Mouse (Mus musculus) heart, postnatal 0 days (tissue): ENCODE measurements around the gene Rbms1. TPM values are rescaled to one million over a fixed set of nuclear protein-coding genes. Genes with fewer than 3 reads are reported as not detected.

Experiments
- ATAC-seq: fragments of 200-750 bp; cut with Nextera tagmentation; 2 replicates; pipeline ENCODE4 v1.8.0; 2017; ENCODE audit warnings: low read depth, moderate number of reproducible peaks, moderate library complexity; ENCODE audit not compliant: insufficient read depth
- DNase-seq: peaks from one replicate; pipeline ENCODE4 v3.0.0-alpha.2; 2016; ENCODE audit warnings: low spot score
- H3K27ac ChIP-seq: fragments of 300-500 bp; sonication (generic); 2 replicates; pipeline ENCODE4 v1.5.1; 2014; ENCODE audit warnings: low read depth, mild to moderate bottlenecking
- H3K27me3 ChIP-seq: fragments of 300-500 bp; sonication (generic); 2 replicates; pipeline ENCODE4 v1.6.1; 2014; ENCODE audit warnings: low read length, mixed read lengths; ENCODE audit not compliant: control insufficient read depth, insufficient read depth
- H3K36me3 ChIP-seq: fragments of 300-500 bp; sonication (generic); replicated peaks from 2 replicates; pipeline ENCODE4 v1.6.1; 2014; ENCODE audit warnings: low read length, mixed read lengths; ENCODE audit not compliant: control insufficient read depth, insufficient read depth
- H3K4me1 ChIP-seq: fragments of 300-500 bp; sonication (generic); 2 replicates; pipeline ENCODE4 v1.6.1; 2014; ENCODE audit warnings: antibody characterized with exemption; ENCODE audit not compliant: control insufficient read depth, insufficient read depth
- H3K4me2 ChIP-seq: fragments of 300-500 bp; sonication (generic); 2 replicates; pipeline ENCODE4 v1.6.1; 2014; ENCODE audit warnings: low read depth, mild to moderate bottlenecking, low read length, moderate library complexity
- H3K4me3 ChIP-seq: fragments of 300-500 bp; sonication (generic); 2 replicates; pipeline ENCODE4 v1.5.1; 2014; ENCODE audit warnings: low read depth, low read length
- H3K9ac ChIP-seq: fragments of 300-500 bp; sonication (generic); replicated peaks from 2 replicates; pipeline ENCODE4 v1.6.1; 2014; ENCODE audit warnings: low read depth, low read length, mixed read lengths
- H3K9me3 ChIP-seq: fragments of 300-500 bp; sonication (generic); replicated peaks from 2 replicates; pipeline ENCODE4 v1.6.1; 2016; ENCODE audit warnings: low read length; ENCODE audit not compliant: control insufficient read depth
- CTCF ChIP-seq: IDR thresholded peaks from 2 replicates; pipeline ENCODE4 v1.5.1; 2016; ENCODE audit warnings: antibody characterized with exemption, control low read depth, low read depth
- EP300 ChIP-seq: IDR thresholded peaks from 2 replicates; pipeline ENCODE4 v1.6.1; 2016; ENCODE audit warnings: antibody characterized with exemption, low read depth
- WGBS: fragments of 180-500 bp; shearing (Covaris S2); extraction: QIAGEN DNeasy Blood & Tissue Kit; methylation state at CpG from one replicate; pipeline ENCODE4 v1.1.7; 2014; 5-methylcytosine and 5-hydroxymethylcytosine counted together
- polyA plus RNA-seq: library from polyadenylated mRNA; unstranded; fragments of >200 nt; fragmentation: Nextera tagmentation; extraction: Ambion mirVana; gene quantifications from 2 replicates; pipeline ENCODE4 v1.2.1, GENCODE M21; 2015
- total RNA-seq: library from RNA; depleted of rRNA; stranded (reverse); fragments of >200 nt; gene quantifications from 2 replicates; pipeline ENCODE4 v1.2.3, GENCODE M21; 2014; ENCODE audit warnings: low replicate concordance

The Rbms1 gene
- total and polyA plus RNA-seq, 2 experiments from 2014 or later = 52.8 to 56.2 TPM

DNA sequence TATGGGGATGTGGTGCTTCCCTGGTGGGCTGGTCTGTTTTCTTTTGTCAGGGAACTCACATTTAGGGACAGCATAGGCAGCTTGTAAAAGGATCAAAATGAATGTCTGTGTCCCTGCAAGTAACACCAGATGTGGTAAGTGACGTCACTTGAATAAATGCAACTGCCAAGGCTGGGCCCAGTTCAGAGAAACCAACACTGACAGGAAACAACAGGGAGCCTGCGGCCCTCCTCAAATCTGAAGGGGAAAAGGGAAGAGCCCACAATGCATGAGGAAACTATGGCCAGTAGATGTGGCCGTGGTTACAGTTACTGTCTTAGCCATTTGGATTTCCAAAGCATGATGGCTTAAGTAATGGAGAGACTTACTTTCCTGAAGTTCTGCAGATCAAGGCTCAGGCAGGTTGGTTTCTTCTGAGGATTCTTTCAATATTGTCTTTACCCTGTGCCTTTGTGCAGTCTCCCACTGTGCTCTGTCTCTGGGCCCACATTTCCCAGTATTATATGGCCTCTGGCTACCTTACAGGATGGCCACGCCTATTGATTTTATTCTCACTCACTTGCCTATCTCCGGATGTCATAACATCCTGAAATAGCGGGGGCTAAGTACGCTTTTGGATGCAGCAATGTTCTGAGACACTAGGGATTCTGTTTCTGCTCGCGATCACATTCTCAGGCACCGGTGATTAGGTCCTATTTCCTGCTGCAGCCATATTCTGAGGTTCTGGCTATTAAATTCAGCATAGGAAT is 223.4 kb downstream of the Rbms1 start:
- TF ChIP-seq CTCF (no peak), EP300 (0 out of 2 replicates have a peak, but pooled peaks have one; percentile 30)
- WGBS = 49% methylated on average over 10 of the region's 10 CpGs
- Histone ChIP-seq H3K4me3 (no peak overlapping the region), H3K27me3 (no peaks in the 10 kb centered on the region), H3K4me2 (no peak overlapping the region), H3K9ac (no peak overlapping the region), H3K4me1 (no peaks in the 10 kb centered on the region), H3K9me3 (no peaks in the 10 kb centered on the region), H3K36me3 (no peaks in the 10 kb centered on the region), H3K27ac (peak overlapping the region; percentile 4; the same call in 1 of the 2 replicates)
- DNase-seq = peak; percentile 43
- ATAC-seq = peak; percentile 49; the same call in 1 of the 2 replicates

GRCm38 (mm10) chr2:60730929-60731328 is 232.1 kb downstream of the Rbms1 start:
- H3K4me1 ChIP-seq = peaks cover 10% of the 10 kb centered on the region
- no peak overlapping the region for H3K27ac ChIP-seq
- no peaks in the 10 kb centered on the region for H3K9me3 ChIP-seq
- no peaks in the 10 kb centered on the region for H3K36me3 ChIP-seq
- no peaks in the 10 kb centered on the region for H3K27me3 ChIP-seq
- WGBS = 51% methylated on average over 6 of the region's 6 CpGs
- ATAC-seq (no peak), DNase-seq (no peak)
- H3K9ac ChIP-seq = no peak overlapping the region
- no peak for TF ChIP-seq EP300
- peak; percentile 45 for TF ChIP-seq CTCF
- H3K4me3 ChIP-seq = no peak overlapping the region
- H3K4me2 ChIP-seq = no peak overlapping the region

- H3K27me3 ChIP-seq = no peaks in the 10 kb centered on the region
- no peak overlapping the region for H3K4me3 ChIP-seq
- H3K27ac ChIP-seq = peak overlapping the region; percentile 44
- H3K9me3 ChIP-seq = no peaks in the 10 kb centered on the region
- H3K4me2 ChIP-seq = peak overlapping the region; percentile 24
- H3K4me1 ChIP-seq = peaks cover 10% of the 10 kb centered on the region
- peak; percentile 68 for ATAC-seq
- no peaks in the 10 kb centered on the region for H3K36me3 ChIP-seq
- H3K9ac ChIP-seq = no peak overlapping the region
- 7% methylated on average over 3 of the region's 3 CpGs for WGBS
- peak; percentile 54 for DNase-seq
- no peak for TF ChIP-seq CTCF
- no peak for TF ChIP-seq EP300
Measured at GRCm38 (mm10) chr2:60730024-60730423, 233.0 kb downstream of the Rbms1 start.

GRCm38 (mm10) chr2:60728902-60729585 is 233.9 kb downstream of the Rbms1 start:
- H3K27me3 ChIP-seq = no peaks in the 10 kb centered on the region
- 73% methylated on average over 10 of the region's 10 CpGs for WGBS
- H3K9ac ChIP-seq = no peak overlapping the region
- H3K9me3 ChIP-seq = no peaks in the 10 kb centered on the region
- TF ChIP-seq CTCF (no peak), EP300 (no peak)
- no peak for ATAC-seq
- peak overlapping the region; percentile 44; the same call in 1 of the 2 replicates for H3K27ac ChIP-seq
- H3K4me3 ChIP-seq = no peak overlapping the region
- H3K4me2 ChIP-seq = no peak overlapping the region
- H3K36me3 ChIP-seq = no peaks in the 10 kb centered on the region
- peaks cover 10% of the 10 kb centered on the region for H3K4me1 ChIP-seq
- no peak for DNase-seq

DNA sequence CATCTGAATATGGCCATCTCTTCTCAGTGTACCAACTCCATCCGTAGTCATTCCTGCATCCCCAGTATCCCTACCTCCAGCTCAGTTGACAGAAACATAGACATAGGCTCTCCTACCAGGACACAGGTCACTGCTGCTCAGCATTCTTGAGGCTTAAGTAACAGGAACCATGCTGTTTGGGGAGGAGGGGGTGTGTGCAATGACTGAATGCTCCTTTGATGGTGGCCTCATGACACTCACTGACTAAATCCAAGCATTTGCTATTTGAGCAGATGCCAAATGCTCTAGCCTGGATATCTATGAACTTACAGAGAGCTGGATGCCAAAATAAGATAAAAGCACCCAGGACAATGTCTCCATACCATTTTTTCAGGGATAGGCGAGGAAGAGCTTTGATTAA is 238.3 kb downstream of the Rbms1 start:
- WGBS = 82% methylated on average over 2 of the region's 2 CpGs
- TF ChIP-seq EP300 (no peak), CTCF (no peak)
- DNase-seq (no peak), ATAC-seq (no peak)
- Histone ChIP-seq H3K4me1 (peaks cover 14% of the 10 kb centered on the region), H3K4me3 (no peak overlapping the region), H3K9me3 (no peaks in the 10 kb centered on the region), H3K9ac (no peak overlapping the region), H3K4me2 (no peak overlapping the region), H3K27ac (no peak overlapping the region), H3K27me3 (no peaks in the 10 kb centered on the region), H3K36me3 (no peaks in the 10 kb centered on the region)
